Mouse (Mus musculus) heart, embryonic 13.5 days (tissue): ENCODE results near the gene Peli2. TPM values are rescaled to one million over a fixed set of nuclear protein-coding genes. Genes with fewer than 3 reads are reported as not detected.

ENCODE experiments used
- ATAC-seq: fragments of 200-750 bp; cut with Nextera tagmentation; 2 replicates; pipeline ENCODE4 v1.8.0; 2017; ENCODE audit warnings: moderate TSS enrichment; ENCODE audit not compliant: insufficient number of reproducible peaks, low FRiP score, low TSS enrichment; ENCODE audit errors: extremely low read depth
- H3K27ac ChIP-seq: fragments of 300-500 bp; sonication (generic); replicated peaks from 2 replicates; pipeline ENCODE4 v1.5.1; 2015; ENCODE audit warnings: moderate library complexity, mild to moderate bottlenecking, inconsistent platforms
- H3K27me3 ChIP-seq: fragments of 300-500 bp; sonication (generic); replicated peaks from 2 replicates; pipeline ENCODE4 v1.6.1; 2015; ENCODE audit warnings: mild to moderate bottlenecking, inconsistent platforms
- H3K36me3 ChIP-seq: fragments of 300-500 bp; sonication (generic); 2 replicates; pipeline ENCODE4 v1.6.1; 2015; ENCODE audit warnings: mild to moderate bottlenecking, inconsistent platforms
- H3K4me1 ChIP-seq: fragments of 300-500 bp; sonication (generic); 2 replicates; pipeline ENCODE4 v1.6.1; 2015; ENCODE audit warnings: inconsistent platforms
- H3K4me2 ChIP-seq: fragments of 300-500 bp; sonication (generic); 2 replicates; pipeline ENCODE4 v1.6.1; 2015; ENCODE audit warnings: inconsistent platforms, mild to moderate bottlenecking, moderate library complexity
- H3K4me3 ChIP-seq: fragments of 300-500 bp; sonication (generic); 2 replicates; pipeline ENCODE4 v1.5.1; 2015; ENCODE audit warnings: moderate library complexity, mild to moderate bottlenecking, inconsistent platforms
- H3K9ac ChIP-seq: fragments of 300-500 bp; sonication (generic); 2 replicates; pipeline ENCODE4 v1.6.1; 2015; ENCODE audit warnings: inconsistent platforms, mild to moderate bottlenecking, moderate library complexity
- H3K9me3 ChIP-seq: fragments of 300-500 bp; sonication (generic); 2 replicates; pipeline ENCODE4 v1.6.1; 2016; ENCODE audit warnings: inconsistent platforms
- WGBS: fragments of 180-500 bp; shearing (Covaris S2); methylation state at CpG from one replicate; pipeline ENCODE4 v1.1.7; 2015; ENCODE audit warnings: mixed read lengths; 5-methylcytosine and 5-hydroxymethylcytosine counted together
- polyA plus RNA-seq: library from polyadenylated mRNA; unstranded; fragments of >200 nt; fragmentation: Nextera tagmentation; extraction: Ambion mirVana; gene quantifications from 2 replicates; pipeline ENCODE4 v1.2.1, GENCODE M21; 2015

Peli2 gene
- polyA plus RNA-seq, 1 experiment from 2014 or later, result 2.9 TPM

DNA sequence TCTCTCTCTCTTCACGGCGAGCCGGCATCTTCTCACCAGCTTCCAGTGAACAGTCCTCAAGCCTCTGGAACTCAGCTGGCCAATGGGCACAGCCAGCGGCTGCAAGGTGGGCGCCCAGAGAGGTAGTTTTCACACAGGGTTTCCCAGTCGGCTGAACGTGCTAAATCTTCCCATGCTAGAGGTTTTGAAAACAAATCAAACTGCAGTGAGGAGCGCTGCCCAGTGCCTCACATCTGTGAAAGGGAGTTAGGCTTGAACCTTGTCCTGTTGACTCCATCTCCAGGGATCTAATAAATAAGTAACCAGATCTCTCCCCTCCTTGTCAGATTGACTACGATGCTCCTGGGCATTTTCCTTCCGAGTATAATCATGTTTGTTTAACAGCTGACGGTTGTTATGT lies 85.0 kb downstream of the Peli2 start:
- no peak for ATAC-seq
- Histone ChIP-seq H3K4me1 (peaks cover 48% of the 10 kb centered on the region), H3K36me3 (no peaks in the 10 kb centered on the region), H3K4me2 (no peak overlapping the region), H3K9ac (no peak overlapping the region), H3K4me3 (no peak overlapping the region), H3K9me3 (no peaks in the 10 kb centered on the region), H3K27me3 (peaks cover 24% of the 10 kb centered on the region), H3K27ac (no peak overlapping the region)
- WGBS, result 64% methylated on average over 9 of the region's 11 CpGs

DNA sequence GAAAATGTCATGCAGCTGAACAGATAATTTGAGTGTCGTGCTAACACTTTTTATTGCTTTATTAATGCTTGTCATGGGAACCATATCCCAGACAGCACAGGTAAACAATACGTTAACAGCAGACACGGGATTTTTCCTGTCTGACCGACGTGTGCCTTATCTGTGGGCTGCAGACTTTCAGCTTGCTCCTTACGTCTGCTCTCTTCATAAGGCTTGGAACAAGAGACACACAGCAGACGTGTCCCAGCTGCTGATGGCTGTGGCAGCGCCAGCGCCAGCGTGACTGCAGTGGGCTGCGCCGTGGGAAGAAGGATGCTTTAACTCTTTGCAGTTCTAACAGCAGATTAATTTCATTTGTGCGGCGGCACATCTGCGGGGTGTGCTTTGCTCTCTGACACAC lies 86.5 kb downstream of the Peli2 start:
- 13% methylated on average over 15 of the region's 15 CpGs for WGBS
- H3K36me3 ChIP-seq, result no peaks in the 10 kb centered on the region
- no peak overlapping the region for H3K9ac ChIP-seq
- ATAC-seq, result no peak
- H3K27me3 ChIP-seq, result peaks cover 23% of the 10 kb centered on the region
- H3K4me3 ChIP-seq, result 0 out of 2 replicates have a peak overlapping the region, but pooled peaks have one; percentile 13
- peaks cover 34% of the 10 kb centered on the region for H3K4me1 ChIP-seq
- H3K27ac ChIP-seq, result peak overlapping the region; percentile 55
- H3K9me3 ChIP-seq, result no peaks in the 10 kb centered on the region
- peak overlapping the region; percentile 51 for H3K4me2 ChIP-seq

DNA sequence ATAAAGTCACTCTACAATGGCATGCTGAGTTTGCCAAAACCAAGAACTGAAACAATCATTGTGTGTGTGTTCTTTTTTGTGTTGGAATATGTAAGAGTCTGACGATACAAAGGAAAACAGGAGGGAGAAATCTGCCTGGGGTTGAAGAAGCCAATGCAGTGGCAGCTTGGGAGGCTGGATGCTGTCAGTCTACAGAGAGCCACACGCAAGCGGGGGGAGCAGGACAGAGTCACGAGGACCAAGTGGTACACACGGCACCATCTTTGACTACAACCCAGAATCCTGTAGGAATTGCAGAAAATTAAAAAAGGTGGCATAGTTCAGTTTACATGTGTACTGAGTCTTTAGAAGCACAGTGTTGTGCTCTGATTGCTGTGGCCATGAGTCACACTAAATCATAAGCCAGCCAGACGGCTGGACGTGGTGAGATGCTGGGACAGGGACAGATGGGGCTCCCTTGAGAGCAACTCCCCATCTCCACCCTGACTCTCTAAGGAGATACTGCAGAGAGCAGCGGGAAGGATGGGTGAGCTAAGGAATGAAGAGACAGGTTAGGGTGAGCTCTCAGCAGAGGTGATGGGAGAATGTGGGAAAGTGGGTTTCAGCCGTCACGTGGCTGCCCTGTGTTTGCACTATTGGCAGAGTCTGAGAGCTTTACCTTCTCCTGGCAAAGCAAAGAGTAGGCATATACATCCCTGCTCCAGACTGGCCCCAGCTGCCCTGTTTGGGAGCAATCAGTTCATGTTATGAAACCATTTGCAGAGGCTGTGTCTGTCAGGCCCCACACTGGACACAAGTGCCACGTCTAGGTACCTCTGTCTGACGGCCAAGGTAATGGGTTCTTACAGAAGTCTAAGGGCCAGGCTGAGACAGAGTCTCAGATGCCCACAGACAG lies 87.4 kb downstream of the Peli2 start:
- 54% methylated on average over 12 of the region's 12 CpGs for WGBS
- Histone ChIP-seq H3K27ac (peak overlapping the region; percentile 55), H3K4me3 (peak overlapping the region; percentile 13; the same call in 1 of the 2 replicates), H3K9ac (0 out of 2 replicates have a peak overlapping the region, but pooled peaks have one; percentile 8), H3K27me3 (peaks cover 23% of the 10 kb centered on the region), H3K4me2 (peak overlapping the region; percentile 51), H3K36me3 (no peaks in the 10 kb centered on the region), H3K4me1 (peaks cover 28% of the 10 kb centered on the region), H3K9me3 (no peaks in the 10 kb centered on the region)
- no peak for ATAC-seq

DNA sequence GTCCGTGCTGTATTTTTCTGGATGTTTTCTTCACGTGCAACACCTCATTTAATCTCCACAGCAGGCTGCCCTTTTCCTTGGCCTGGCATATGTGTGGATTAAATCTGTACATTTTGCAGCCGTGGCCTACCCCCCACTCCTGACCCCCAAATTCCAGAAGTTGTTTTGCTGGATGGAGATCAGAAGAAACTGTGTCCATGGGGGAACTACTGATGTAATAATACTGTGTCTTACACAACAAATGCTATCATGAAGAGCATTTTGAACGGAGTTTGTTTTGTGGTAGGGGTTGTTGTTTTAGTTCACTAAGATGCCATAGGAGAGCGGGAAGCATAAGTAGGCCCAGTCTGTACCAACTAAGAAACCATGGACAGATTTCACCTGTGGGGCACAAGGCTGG lies 88.8 kb downstream of the Peli2 start:
- Histone ChIP-seq H3K4me2 (no peak overlapping the region), H3K36me3 (no peaks in the 10 kb centered on the region), H3K27ac (no peak overlapping the region), H3K27me3 (peaks cover 23% of the 10 kb centered on the region), H3K9me3 (no peaks in the 10 kb centered on the region), H3K4me3 (no peak overlapping the region), H3K4me1 (peaks cover 28% of the 10 kb centered on the region), H3K9ac (no peak overlapping the region)
- no peak for ATAC-seq
- WGBS, result 78% methylated on average over 5 of the region's 5 CpGs

DNA sequence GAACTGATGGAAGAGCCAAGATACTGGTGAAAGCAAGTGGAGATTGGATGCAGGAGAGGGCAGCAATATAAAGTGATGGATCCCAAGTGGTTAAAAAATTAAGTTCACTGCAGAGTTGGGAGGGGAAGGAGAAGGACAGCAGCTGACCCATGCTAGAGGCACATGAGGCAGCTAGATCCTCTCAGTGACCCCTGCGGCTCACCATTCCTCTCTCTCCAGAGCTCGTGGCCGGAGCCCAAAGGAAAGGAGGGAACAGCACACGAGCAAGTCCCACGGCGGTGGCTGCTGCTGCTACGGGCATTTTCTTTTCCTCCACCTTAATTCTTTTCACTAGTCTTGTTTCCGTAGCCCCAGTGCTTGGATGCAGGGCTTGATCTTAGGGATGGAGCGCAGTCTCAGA lies 89.5 kb downstream of the Peli2 start:
- Histone ChIP-seq H3K4me1 (peaks cover 28% of the 10 kb centered on the region), H3K27ac (no peak overlapping the region), H3K36me3 (no peaks in the 10 kb centered on the region), H3K9me3 (no peaks in the 10 kb centered on the region), H3K9ac (no peak overlapping the region), H3K4me2 (no peak overlapping the region), H3K27me3 (peaks cover 20% of the 10 kb centered on the region), H3K4me3 (no peak overlapping the region)
- 83% methylated on average over 9 of the region's 9 CpGs for WGBS
- no peak for ATAC-seq

DNA sequence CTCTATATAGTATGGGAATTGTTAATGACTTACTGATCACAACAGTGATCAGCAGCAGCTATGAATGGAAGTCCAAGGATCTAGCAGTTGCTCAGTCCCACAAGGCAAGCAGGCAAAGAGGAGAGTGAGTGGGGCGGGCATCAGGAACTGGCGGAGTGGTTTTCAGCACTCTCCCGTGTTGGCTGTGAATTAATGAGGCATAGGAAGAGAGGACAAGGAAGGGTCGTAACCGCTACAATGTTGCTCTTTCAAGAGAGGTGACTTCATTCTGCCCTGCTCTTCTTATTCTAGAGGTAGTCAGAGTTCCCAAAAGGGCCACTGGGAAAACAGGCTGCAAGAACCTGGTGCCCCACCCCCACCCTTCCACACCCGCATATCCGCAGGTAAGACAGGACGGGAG lies 90.9 kb downstream of the Peli2 start:
- H3K9me3 ChIP-seq, result no peaks in the 10 kb centered on the region
- peaks cover 19% of the 10 kb centered on the region for H3K27me3 ChIP-seq
- H3K27ac ChIP-seq, result no peak overlapping the region
- no peaks in the 10 kb centered on the region for H3K36me3 ChIP-seq
- H3K4me1 ChIP-seq, result peaks cover 22% of the 10 kb centered on the region
- no peak overlapping the region for H3K4me2 ChIP-seq
- 69% methylated on average over 8 of the region's 8 CpGs for WGBS
- no peak for ATAC-seq
- no peak overlapping the region for H3K4me3 ChIP-seq
- H3K9ac ChIP-seq, result no peak overlapping the region

DNA sequence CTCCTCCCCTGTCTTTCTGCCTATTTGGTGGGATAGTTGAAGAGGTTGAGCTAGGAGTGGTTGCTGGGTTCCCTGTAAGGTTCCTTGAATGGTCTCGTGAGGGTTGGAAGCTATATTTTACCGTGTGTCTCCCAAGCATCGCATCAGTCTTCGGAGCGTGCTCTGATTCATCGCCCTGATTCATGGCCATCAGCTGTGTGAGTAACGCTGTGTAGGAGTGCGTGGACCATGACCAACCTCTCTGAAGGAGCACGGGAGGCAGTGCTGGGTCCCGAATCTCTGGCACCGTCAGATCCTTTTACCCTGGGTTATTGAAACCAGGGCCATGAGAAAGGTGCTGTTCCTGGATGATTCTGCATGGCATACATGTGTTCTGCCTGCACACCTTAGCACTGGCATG lies 92.2 kb downstream of the Peli2 start:
- no peak for ATAC-seq
- Histone ChIP-seq H3K9me3 (no peaks in the 10 kb centered on the region), H3K4me1 (peaks cover 9% of the 10 kb centered on the region), H3K36me3 (no peaks in the 10 kb centered on the region), H3K27ac (no peak overlapping the region), H3K27me3 (peaks cover 19% of the 10 kb centered on the region), H3K9ac (no peak overlapping the region), H3K4me3 (no peak overlapping the region), H3K4me2 (no peak overlapping the region)
- WGBS, result 91% methylated on average over 11 of the region's 11 CpGs

DNA sequence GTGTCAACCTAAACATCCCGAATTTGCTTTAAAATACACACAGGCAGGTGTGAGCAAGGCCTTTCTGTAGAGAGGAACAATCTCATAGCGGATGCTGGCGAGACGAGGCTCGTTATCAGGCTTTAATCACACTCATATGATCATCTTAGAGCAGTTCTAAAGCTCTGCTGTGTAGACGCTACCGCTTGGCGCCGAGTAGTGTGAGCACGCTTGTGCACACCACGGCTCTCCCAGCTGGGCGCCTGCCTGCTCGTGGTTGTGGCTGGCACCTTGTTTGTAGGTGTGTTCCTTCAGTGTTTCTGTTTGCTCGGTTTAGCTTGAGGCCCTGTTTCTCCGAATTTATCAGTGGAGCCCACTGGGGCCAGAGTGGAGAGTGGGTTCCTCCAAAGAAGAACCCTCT lies 93.0 kb downstream of the Peli2 start:
- Histone ChIP-seq H3K36me3 (no peaks in the 10 kb centered on the region), H3K4me3 (no peak overlapping the region), H3K27me3 (peaks cover 12% of the 10 kb centered on the region), H3K27ac (no peak overlapping the region), H3K9me3 (no peaks in the 10 kb centered on the region), H3K4me1 (peaks cover 2% of the 10 kb centered on the region; the same call in 1 of the 2 replicates), H3K4me2 (no peak overlapping the region), H3K9ac (no peak overlapping the region)
- 87% methylated on average over 15 of the region's 15 CpGs for WGBS
- ATAC-seq, result no peak

DNA sequence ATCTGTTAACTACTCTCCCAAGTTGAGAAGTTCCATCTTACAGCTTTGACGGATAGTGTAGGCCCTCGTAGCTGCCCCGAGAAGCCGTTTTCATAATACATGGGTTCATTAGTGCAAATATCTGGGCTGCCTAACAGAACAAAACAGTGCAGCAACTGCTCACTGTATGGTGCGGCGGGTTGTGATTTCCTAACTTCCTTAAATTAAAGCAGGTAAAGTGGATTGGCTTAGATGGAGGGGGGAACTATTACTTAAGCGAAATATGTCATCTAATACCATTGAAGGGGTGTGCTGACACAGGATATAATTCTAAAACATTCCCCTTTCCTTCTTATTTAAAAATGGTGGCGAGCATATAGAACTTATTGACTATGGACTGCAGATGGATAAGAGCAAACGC lies 101.4 kb downstream of the Peli2 start:
- Histone ChIP-seq H3K36me3 (no peaks in the 10 kb centered on the region), H3K4me1 (peaks cover 4% of the 10 kb centered on the region), H3K27me3 (no peaks in the 10 kb centered on the region), H3K4me3 (no peak overlapping the region), H3K27ac (no peak overlapping the region), H3K9me3 (no peaks in the 10 kb centered on the region), H3K9ac (no peak overlapping the region), H3K4me2 (no peak overlapping the region)
- 83% methylated on average over 9 of the region's 9 CpGs for WGBS
- ATAC-seq, result no peak

DNA sequence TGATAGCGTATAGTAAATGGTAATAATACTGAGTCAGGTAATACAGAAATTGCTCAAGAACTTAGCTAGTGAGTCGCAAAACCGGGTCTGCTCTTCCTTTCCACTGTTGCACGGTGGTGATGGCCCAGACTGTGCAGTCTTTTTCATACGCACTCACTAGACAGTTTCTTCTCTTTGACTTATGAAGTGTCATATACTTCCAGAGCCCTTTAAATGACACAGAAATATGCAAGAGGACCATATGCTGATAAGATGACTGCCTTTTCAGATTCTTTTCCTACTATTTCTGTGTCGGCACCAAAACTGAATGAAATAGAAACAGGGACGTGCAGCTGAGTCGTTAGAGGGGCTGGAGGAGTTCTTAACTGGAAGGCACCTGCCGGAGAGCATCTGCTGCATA lies 102.1 kb downstream of the Peli2 start:
- H3K9ac ChIP-seq, result no peak overlapping the region
- no peak for ATAC-seq
- no peaks in the 10 kb centered on the region for H3K9me3 ChIP-seq
- H3K27ac ChIP-seq, result no peak overlapping the region
- no peaks in the 10 kb centered on the region for H3K27me3 ChIP-seq
- no peak overlapping the region for H3K4me3 ChIP-seq
- H3K4me2 ChIP-seq, result no peak overlapping the region
- WGBS, result 76% methylated on average over 9 of the region's 9 CpGs
- 0 out of 2 replicates have a peak, but pooled peaks cover 1% of the 10 kb centered on the region for H3K36me3 ChIP-seq
- H3K4me1 ChIP-seq, result peaks cover 4% of the 10 kb centered on the region

DNA sequence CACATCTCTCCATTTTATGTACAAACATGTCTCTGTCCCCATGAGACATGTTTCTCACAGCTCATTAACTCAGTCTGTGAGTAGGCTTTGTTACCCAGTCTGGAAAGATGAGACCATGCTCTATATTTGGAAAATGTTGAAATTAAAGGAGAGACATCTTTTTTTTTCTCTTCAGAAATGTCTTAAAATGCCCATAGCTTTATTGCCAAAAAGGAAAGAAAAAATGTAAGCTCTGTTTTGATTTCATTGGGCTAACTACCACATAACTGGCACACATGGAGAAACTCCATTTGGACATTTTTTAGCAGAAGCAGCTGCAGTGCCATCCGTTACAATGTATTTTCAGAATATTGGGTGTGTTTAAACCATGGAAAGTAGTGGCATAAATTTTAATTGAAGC lies 103.6 kb downstream of the Peli2 start:
- WGBS, result 84% methylated on average over 1 of the region's 1 CpGs
- Histone ChIP-seq H3K36me3 (0 out of 2 replicates have a peak, but pooled peaks cover 3% of the 10 kb centered on the region), H3K27me3 (no peaks in the 10 kb centered on the region), H3K4me3 (no peak overlapping the region), H3K9ac (no peak overlapping the region), H3K4me1 (peaks cover 4% of the 10 kb centered on the region), H3K4me2 (no peak overlapping the region), H3K9me3 (no peaks in the 10 kb centered on the region), H3K27ac (no peak overlapping the region)
- ATAC-seq, result no peak

DNA sequence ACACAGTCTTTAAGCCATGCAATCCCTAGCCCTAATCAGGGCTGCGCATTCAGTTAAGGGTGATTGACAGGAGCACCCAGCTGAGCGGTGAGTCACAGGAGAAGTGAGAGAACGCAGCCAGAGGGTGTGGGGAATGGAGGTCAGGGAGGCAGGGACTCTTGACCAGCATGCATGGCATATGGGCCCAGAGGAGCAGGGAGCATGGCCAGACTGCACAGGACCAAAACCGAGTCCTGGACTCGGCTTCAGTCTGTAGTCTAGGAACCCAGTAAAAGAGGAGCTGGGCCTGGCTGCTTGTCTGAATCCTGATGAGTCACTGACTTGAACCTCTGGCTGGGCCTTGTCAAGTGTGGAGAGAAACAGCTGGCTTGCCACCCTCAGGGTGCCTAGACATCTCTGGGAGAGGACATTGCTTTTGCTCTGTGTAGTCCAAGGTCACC lies 104.3 kb downstream of the Peli2 start:
- Histone ChIP-seq H3K4me1 (peaks cover 4% of the 10 kb centered on the region), H3K27me3 (no peaks in the 10 kb centered on the region), H3K4me2 (no peak overlapping the region), H3K9ac (no peak overlapping the region; the same call in 1 of the 2 replicates), H3K9me3 (no peaks in the 10 kb centered on the region), H3K27ac (no peak overlapping the region), H3K36me3 (0 out of 2 replicates have a peak, but pooled peaks cover 3% of the 10 kb centered on the region), H3K4me3 (no peak overlapping the region)
- ATAC-seq, result no peak
- 38% methylated on average over 5 of the region's 5 CpGs for WGBS
